Mouse (Mus musculus) embryo, embryonic 9.5 days (tissue): ENCODE data around the gene Cldn24.
"Not testable (repeated sequence)": the region's sequence is repeated elsewhere in the genome, so short reads cannot be mapped to it uniquely, and the experiment has no call there.

ENCODE experiments used
- DNase-seq: peaks from one replicate; pipeline ENCODE4 v3.0.0-alpha.2; 2017; ENCODE audit errors: extremely low spot score

Cldn24 gene

DNA sequence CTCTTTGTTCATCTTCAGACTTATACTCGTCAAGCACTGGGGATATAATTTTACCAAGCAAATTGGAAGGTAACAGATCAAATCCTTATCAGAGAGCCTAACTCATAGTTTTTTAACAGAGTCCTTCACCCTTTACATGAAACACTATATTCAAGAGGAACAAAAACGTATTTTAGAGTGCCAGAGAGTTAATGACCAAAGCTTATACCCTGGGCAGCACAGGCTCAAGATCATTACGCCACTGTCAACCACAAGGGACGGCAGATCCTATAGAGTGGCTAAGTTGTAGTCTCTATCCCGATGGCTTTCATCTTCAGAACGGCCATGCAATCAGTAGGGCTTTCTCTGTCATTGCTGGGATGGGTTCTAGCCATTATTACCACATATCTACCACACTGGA lies at the start of gene Cldn24:
Cldn24 (plus strand) TSS at position 301 of the 400 bp plus-strand sequence.
- no peak for DNase-seq

DNA sequence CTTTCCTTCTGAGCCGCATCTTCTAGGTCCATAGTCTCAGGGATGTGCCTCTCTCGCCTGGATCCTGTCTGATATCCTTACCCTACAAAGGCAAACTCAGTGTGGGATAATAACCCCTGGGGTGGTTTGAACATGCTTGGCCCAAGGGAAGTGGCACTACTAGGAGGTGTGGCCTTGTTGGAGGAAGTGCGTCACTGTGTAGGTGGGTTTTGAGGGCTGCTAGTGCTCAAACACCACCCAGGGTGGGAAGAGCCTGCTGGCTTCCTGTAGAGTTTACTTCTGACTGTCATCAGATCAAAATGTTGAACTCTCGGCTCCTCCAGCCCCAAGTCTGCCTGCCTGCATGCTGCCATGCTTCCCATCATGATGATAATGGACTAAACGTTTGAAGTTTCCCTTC lies 49.0 kb upstream of the Cldn24 start:
- DNase-seq, result no peak

DNA sequence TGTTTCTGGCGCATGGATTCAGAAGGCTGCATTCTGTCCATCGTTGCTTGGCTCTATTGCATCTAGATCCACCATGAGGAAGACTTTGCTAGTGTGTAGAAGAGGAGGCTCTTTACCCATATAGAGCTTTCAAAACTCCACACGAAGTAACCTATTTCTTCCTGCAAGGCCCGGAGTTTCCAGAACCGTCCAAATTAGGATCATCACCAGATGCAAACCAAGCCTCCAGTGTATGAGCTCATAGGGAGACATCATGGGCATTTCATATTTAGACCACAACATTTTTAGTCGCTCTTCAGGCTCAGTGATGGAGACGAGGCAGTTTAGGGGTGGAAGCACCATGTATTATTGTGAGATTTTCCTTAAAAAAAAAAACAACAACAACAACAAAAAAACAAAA lies 44.5 kb upstream of the Cldn24 start:
- DNase-seq, result no peak

DNA sequence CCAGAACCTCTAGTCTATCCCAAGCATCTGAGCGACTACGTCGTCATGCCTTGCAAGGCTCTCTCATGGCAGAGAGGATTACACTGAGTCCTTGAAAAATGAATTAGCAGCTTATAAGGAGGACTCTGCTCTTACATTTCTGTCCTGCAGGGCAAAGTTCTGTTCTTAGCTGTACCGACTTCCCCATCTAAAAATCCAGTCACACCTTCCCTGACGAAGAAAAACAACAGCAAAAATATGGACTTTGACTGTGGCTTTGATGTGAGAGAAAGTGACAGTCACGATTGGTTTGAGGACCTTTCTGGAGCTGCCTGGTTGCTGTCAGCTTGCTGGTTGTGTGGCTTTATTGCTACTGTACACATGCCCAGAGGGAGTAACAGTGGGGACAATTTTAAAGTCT lies 42.4 kb upstream of the Cldn24 start:
- DNase-seq, result no peak

DNA sequence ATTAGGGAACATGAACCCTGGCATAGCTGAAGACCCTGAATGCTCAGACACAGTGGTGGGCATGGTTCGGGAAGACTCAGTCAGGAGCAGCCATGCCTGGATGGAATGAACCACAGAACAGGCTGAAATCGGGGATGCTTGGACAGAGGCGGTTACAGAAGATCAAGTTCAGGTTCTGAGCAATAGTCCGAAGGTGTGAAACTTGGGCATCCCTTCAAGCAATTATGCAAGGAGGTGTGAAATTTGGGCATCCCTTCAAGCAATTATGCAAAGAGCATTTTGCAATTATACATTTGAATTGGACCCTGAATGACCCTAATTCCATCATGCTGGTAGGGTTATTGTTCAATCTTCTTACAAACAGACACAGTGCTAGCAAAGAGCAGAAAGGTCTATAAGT lies 40.1 kb upstream of the Cldn24 start:
- DNase-seq, result no peak

DNA sequence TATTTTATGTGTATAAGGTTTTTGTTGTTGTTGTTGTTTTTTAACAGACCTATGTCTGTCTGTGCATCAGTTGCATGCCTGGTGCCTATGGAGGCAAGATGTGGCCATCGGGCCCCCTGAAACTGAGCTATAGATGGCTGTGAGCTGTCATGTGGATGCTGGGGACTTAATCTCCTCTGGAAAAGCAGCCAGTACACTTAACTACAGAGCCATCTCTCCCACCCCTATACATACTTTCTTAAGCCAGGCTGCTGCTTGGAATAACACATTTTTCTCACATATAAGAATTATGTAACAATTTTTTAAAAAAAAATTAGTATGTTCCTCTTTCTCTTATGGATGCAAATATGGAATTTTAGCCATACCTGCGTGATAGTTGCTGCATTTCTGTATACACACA lies 38.4 kb upstream of the Cldn24 start:
- DNase-seq, result no peak

DNA sequence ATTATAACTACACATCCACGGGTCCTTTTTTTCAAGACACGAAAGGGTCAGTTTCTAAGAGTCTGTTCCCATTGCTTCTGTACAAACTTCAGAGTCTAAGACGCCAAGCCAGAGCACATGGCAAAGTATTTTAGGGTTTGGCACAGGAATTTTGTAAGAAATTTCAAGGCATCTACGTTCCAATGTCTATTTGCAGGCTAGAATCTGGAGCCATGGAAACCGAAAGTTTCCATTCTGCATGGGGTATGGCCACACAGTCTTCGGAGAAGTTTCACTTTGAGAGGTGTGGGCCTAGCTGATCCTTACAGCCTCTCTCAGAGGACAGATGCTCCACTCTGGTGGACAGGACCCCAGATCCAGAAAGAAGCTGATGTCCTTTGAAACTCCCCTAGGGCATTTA lies 38.0 kb upstream of the Cldn24 start:
- DNase-seq, result no peak

DNA sequence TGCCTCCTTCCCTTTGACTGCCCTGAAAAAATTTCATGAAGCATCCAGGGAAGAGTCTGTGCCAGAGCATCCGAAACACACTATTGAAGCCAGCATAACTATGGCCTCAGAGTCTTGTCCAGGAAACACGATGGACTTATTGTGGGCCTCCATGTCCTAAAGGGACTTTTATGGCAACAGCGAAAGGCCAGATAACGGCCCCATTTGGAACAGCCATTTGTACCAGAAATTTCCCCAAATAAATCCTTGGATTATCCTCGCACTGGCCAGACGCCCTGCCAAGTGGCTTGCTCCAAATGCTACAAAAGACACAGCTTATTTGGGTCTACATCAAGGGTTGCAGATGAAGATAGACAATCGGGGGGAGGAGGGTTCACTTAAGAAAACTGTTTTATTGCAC lies 37.5 kb upstream of the Cldn24 start:
- DNase-seq, result no peak

DNA sequence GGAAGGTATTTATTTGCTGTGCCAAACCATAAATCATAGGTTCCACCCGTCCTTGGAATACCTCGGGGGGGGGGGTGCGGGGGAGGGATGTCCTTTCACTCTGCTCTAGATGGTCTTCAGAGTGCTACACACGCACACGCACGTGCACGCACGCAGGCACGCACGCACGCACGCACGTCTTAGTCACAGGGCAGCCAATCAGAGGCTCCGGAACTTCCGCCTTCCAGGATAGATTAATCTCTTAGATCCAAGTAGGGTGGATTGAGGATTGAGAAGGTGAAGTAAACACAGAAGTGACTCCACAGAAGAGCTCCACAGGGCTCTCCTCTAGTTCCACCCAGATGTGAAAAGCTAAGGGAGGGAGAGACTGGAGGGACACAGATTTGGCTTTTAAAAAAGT lies 35.6 kb upstream of the Cldn24 start:
- no peak for DNase-seq

DNA sequence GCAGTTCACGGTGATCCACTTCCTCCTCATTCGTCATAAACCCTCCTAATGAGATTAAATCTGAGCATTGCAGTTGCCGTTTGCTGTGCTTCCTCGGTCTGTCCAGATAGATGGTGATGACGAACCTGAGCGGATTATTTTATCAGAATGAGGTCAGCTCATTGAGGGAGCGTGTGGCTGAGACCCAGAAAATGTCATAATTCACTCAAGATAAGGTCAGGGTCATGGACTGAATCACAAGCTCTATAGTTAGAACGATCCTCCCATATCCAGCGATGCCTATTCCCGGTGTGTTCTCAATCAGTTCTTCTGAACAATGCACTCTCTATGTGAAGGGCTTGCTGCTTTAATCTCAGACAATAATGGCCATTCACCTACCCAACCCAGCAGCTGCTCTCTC lies 34.2 kb upstream of the Cldn24 start:
- no peak for DNase-seq

DNA sequence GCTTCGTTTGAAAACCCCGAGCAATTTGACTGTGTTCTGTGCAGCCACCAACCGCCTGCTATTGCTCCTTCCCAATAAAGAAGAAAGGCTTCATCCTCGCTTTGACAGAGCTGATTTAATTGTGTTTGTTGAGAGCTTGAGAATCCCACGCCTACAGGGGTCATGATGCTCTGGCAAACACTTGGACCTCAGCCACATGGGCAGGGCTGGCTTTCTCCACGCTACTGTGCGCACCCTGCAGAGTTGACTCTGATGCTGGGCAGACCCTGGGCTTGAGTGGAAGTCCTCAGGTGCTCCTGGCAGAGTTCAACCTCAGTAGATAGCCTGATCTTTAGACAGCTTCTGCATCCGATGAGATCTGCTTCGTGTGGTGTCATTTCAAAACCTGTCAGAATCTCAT lies 30.0 kb upstream of the Cldn24 start:
- no peak for DNase-seq

DNA sequence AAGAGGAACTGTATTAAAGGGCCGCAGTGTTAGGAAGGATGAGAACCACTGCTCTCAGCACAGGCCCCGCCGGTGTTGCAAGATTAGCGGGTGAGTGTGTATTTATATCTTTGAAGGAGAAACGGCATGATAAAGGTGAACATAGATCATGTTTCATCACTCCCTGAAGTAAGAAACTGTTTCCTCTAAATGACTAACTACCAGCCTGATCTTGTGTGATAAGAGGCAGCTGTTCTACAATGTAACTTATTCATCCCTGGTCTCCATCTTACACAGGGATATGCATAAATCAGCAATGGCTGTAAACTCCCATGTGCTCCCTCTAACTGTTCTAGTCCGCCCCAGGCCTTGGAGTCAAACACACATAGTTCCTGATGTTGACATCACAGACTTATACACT lies 22.5 kb upstream of the Cldn24 start:
- DNase-seq, result no peak

DNA sequence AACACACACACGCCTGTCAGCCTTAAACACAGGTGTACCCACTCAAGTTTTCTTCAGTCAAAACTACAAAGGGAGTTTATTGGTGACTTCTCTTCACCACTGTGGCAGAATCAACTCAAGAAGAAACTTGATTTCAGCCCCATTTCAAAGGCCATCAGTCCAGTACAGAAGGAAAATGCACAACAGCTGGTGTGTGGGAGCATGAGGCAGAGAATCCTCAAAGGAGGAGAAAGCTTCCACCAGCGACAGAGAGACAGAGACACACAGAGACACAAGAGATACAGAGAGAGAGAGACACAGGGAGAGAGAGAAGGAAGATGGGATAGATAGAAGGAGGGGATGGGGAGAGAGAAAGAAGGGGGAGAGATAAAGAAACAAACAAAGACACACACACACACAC lies 19.6 kb upstream of the Cldn24 start:
- no peak for DNase-seq

DNA sequence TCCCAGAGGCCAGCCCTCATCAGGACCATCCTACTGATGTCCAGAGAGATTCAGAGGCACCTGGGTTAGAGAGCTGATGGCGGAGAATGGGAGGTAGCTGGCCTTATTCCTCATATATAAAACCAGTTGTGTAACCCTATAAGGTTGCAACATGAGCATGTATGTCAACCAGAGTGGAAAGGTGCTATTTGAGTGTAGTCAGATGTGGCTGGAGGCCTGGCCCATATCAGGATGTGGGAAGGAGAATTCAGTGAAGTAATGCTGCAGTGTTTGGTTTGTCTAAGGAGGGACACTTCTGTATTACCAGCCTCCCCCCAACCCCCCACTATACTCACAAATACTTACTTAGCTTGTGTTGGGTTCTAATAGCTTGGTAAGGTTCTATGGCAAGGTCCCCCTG lies 17.7 kb upstream of the Cldn24 start:
- DNase-seq, result no peak

DNA sequence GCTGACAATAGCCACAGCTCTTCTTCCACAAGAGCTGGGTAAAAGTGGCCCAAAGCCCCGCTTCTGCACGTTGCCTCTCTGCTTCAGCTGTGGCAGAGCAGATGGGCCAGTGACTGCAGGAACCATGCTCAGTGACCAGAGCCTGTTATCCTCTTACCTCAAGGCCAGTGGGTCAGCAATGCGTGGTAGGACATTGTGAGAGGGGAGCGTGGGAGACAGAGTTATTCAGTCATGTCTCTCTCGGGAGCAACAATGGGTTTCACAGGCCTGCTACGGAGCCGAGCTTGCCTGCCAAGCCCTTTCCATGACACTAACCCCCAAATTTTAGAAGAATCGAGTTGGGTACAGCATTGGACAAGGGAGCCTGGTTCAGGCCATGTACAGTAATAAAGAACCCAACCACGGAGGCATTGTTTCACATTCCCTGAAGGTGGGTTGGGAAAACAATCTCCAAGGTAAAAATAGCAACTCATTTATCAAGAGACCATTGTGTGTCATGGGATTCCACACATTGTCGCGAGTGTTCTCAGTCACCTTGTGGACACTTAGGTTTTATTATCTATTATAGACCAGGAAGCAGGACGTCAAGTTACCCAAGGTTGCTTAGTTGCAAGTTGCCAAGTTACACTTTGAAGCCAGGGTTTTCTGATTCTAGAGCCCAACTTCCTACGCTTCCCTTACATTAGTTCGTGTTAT lies 11.8 kb upstream of the Cldn24 start:
- DNase-seq, result no peak

DNA sequence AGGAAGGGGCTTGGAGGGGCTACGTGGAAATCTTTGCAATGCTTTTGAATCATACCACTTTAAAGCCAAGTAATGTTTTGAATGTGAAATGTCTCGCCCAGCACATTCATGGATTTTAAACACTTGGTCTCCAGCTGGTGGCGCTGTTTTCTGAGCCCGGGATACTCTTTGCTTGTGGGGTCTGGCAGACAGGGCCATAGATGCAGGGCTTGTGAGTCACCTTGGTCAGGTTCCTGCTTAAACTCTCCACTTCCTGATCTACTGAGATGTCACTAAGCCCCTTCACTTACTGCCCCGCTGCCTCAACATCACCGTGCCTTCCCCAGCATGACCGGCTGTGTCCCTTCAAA lies 11.3 kb upstream of the Cldn24 start:
- no peak for DNase-seq

DNA sequence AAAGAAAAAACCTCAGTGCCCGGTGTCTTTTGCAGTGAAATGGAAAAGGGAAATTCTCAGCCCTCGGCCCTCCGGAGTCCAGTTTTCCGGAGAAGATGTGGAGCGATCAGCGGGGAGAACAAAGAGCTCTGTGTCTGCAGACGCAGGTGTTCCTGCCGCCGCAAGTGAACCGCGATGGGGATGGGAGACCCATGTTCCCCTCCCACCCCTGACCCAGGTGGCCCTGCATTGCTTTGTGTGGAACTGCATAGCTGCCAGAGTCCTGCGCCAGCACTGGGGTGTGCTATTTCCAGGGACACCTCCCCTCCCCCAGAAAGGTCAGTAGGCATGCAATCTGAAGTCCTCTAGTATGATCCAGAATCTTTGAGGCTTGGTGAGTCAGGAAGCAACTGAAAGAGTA lies 10.7 kb upstream of the Cldn24 start:
- DNase-seq, result no peak

DNA sequence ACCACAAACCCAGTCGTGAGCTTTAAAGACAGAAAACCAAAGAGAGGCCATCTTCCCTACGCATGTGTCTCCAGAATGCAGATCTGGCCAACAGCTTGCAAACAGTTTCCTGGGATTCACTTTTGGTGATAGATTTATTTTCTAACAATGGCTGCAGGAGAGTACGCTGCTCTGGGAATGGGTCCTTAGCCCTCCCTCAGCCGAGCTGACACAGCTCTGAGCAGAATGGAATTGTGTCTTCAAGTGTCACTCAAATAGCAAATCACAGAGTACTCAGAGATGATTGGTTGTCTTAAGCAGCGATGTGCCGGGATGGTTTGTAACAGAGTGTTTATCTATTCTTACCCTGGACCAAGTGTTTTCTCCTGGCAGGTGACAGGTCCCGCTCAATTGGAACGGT lies 2.9 kb upstream of the Cldn24 start:
- DNase-seq, result no peak

DNA sequence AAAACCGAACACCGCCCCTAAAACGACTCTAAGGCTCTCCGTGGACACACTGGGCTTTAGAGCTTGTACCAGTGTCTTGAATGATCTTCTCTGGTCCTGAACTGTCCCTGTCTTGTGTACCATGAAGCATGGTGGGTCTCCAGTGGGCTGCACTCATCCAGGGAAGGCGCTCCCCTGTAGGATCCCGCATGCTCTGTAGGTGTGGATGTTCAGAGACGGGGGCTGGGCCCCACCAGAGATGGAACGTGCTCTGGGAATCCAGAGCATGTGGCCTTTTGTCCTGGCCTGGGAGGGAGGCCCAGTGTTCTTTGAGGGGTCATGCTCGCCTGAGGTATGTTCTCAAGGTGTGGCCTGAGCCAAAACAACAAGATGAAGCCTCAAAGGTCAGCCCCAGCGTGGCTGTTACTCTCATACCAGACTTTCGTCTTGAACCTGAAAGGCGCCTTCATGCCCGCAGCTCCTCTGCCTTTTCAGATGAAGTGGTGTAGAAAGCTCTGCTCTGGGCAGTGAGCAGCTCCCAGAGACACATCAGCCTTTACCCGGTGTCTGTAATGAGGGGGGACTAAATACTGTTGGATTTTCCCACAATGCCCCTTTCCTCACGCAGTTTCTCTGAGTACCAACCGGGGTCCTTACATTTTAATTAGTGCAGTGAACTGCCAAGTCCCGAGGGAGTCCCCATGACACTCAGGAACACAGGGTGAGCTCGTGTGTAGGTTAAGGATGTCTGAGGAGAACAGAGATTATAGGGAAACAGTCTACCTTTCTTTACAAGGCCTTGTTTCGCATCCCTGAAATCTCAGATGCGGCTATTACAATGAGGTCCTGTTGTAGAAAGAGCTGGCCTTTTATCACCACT lies 800 bp upstream of the Cldn24 start:
- DNase-seq, result no peak

DNA sequence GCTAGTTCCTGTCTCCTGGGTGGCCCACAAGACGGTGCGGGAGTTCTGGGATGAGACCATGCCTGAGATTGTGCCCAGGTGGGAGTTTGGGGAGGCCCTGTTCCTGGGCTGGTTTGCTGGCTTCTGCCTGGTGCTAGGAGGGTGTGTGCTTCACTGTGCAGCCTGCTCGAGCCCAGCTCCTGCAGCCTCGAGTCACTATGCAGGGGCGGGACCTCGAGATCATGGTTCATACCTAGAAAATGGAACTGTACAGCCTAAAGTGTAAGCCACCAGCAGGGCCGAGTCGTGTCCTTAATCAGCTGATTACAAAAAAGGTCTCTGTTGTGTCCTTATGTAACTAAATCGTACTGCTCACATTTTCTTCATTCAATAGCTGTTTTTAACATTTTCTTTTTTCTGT lies 598 bp downstream of the Cldn24 start:
- not testable (repeated sequence) for DNase-seq

DNA sequence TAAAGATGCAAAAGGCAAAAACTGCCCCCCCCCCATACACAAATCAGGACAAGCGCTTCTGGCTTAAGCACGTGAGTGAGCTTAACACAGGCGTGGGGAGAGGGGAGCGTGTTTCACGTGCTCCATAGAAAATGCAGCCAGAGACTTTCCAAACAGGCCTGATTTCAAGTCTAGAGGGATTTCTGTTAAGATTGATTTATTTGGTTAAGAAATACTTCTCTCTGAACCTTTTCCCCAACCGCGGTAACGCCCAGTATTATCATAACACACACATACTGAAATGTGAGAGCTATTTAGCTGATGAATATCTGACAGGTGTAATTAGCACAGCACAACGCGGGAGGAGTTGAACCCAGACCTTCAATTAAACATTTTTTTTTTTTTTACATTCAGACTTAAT lies 1.8 kb downstream of the Cldn24 start:
- no peak for DNase-seq

DNA sequence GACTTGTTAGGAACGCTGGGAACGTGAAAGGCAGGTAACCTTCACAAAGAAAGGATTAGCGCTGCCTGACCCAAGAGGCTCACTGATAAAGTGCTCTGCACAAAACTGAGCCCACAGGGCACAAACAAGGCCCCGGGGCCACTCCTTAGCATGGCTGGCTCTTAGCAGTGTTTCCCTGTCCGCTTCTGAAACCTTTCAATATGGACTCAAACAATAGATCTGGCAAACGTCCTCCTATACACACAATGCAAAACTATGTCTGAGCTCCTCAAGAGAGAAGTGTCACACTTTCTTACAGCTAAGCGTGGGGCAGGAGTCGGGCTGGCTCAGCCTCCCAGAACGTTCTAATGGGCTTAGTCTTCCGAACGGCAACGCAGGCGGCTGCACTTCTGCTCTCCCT lies 2.2 kb downstream of the Cldn24 start, which contains the start of gene Cldn22:
Cldn22 (plus strand) TSS at position 301 of the 400 bp plus-strand sequence.
- DNase-seq, result no peak

DNA sequence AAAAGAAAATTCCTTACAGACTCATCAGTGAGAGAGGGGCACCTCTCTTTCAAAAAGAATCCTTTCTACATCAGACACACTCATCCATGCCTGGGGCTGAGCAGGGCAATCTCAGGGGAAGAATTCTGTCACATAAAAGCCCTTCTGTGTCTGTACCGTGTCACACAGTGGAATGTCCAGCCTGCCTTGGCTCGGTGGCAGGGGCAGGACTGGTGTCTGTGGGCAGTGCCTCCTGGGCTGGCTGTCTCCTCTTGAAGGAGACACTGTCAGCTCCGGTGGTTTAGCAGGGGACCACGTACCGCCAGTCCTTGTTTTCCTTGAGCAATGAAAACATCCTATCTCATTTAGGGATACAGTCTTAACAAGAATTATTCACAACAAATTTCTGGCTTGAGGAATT lies 3.7 kb downstream of the Cldn24 start:
- no peak for DNase-seq

DNA sequence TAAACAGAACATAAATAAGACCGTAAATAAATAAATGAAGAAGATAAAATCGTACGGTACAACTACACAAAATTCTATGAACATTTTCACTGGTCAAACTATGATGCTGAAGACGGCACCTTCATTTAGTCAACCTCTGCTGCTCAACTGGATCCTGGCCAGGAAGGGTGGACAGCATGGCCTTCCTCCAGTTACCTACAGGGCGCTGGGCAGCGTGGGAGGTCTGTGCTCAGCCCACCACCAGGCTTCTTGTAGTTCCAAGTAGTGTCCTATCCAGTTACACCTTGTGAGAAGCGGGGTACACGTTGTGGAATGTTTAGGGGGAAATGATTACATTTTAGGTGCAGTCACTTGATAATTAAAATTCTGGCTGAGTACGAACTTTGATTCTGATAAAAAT lies 5.0 kb downstream of the Cldn24 start:
- no peak for DNase-seq
